Mouse (Mus musculus) kidney, embryonic 15.5 days (tissue): ENCODE measurements around the gene Lmx1a. TPM values are rescaled to one million over a fixed set of nuclear protein-coding genes. Genes with fewer than 3 reads are reported as not detected.

Source experiments
- ATAC-seq: fragments of 200-750 bp; cut with Nextera tagmentation; replicated peaks from 2 replicates; pipeline ENCODE4 v1.8.0; 2017; ENCODE audit warnings: moderate TSS enrichment; ENCODE audit not compliant: low FRiP score
- H3K27ac ChIP-seq: fragments of 300-500 bp; sonication (generic); 2 replicates; pipeline ENCODE4 v1.5.1; 2015; ENCODE audit warnings: mild to moderate bottlenecking, inconsistent platforms
- H3K27me3 ChIP-seq: fragments of 300-500 bp; sonication (generic); 2 replicates; pipeline ENCODE4 v1.6.1; 2015; ENCODE audit warnings: inconsistent platforms
- H3K36me3 ChIP-seq: fragments of 300-500 bp; sonication (generic); 2 replicates; pipeline ENCODE4 v1.6.1; 2015; ENCODE audit warnings: inconsistent platforms
- H3K4me1 ChIP-seq: fragments of 300-500 bp; sonication (generic); 2 replicates; pipeline ENCODE4 v1.6.1; 2015; ENCODE audit warnings: inconsistent platforms
- H3K4me2 ChIP-seq: fragments of 300-500 bp; sonication (generic); 2 replicates; pipeline ENCODE4 v1.6.1; 2015; ENCODE audit warnings: moderate library complexity, mild to moderate bottlenecking, inconsistent platforms
- H3K4me3 ChIP-seq: fragments of 300-500 bp; sonication (generic); replicated peaks from 2 replicates; pipeline ENCODE4 v1.5.1; 2015; ENCODE audit warnings: mild to moderate bottlenecking, inconsistent platforms
- H3K9ac ChIP-seq: fragments of 300-500 bp; sonication (generic); 2 replicates; pipeline ENCODE4 v1.6.1; 2015; ENCODE audit warnings: mild to moderate bottlenecking, inconsistent platforms
- H3K9me3 ChIP-seq: fragments of 300-500 bp; sonication (generic); replicated peaks from 2 replicates; pipeline ENCODE4 v1.6.1; 2016; ENCODE audit warnings: inconsistent platforms
- WGBS: fragments of 180-500 bp; shearing (Covaris S2); methylation state at CpG from one replicate; pipeline ENCODE4 v1.1.7; 2015; ENCODE audit warnings: mixed read lengths; 5-methylcytosine and 5-hydroxymethylcytosine counted together
- polyA plus RNA-seq: library from polyadenylated mRNA; unstranded; fragments of >200 nt; fragmentation: Nextera tagmentation; extraction: Ambion mirVana; gene quantifications from 2 replicates; pipeline ENCODE4 v1.2.1, GENCODE M21; 2015

The Lmx1a gene
- polyA plus RNA-seq, 1 experiment from 2014 or later = 0.17 TPM

DNA sequence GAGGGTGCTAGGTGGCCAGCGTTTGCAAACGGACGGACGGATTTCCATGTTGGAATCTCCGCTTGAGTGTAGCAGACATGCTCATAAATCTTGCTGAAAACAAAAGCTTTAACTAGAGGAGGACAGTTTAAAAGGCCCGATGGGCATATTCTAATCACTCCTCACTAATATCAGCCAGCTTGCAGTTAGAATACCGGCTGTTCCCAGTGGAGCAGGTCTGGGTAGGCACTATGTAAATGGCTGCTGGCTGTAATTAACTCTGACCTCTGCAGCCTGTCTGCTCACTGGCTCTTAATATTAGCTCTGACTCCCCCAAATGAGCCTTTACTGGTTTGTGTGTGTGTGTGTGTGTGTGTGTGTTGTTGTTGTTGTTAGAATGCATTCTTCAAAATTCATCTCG, 69.2 kb downstream of the Lmx1a start:
- H3K4me1 ChIP-seq = peaks cover 39% of the 10 kb centered on the region
- no peak for ATAC-seq
- no peaks in the 10 kb centered on the region for H3K36me3 ChIP-seq
- no peak overlapping the region for H3K9ac ChIP-seq
- no peaks in the 10 kb centered on the region for H3K9me3 ChIP-seq
- H3K27ac ChIP-seq = no peak overlapping the region
- no peak overlapping the region for H3K4me2 ChIP-seq
- H3K4me3 ChIP-seq = no peak overlapping the region
- WGBS = 13% methylated on average over 8 of the region's 8 CpGs
- peaks cover 35% of the 10 kb centered on the region for H3K27me3 ChIP-seq

DNA sequence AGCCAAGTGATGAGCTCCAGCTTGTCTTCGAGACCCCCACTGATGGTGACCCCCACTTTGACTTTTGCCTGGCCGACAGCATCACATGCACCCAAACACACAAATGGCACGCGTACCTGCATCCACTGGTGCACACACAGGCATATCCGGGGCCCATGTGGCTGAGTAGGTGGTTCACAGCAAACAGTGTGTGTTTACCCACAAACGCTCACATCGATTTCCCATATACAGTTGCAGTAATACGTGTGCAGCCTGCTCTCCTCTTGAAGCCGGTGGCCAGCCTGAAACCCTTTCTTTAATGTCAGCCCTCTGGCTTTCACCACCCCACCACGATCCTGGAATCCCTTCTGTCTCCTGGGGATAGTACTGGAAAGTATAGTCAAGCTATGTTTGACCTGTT, 71.3 kb downstream of the Lmx1a start:
- Histone ChIP-seq H3K27ac (no peak overlapping the region), H3K4me1 (peaks cover 28% of the 10 kb centered on the region), H3K9me3 (no peaks in the 10 kb centered on the region), H3K27me3 (peaks cover 40% of the 10 kb centered on the region), H3K4me2 (no peak overlapping the region), H3K4me3 (no peak overlapping the region), H3K9ac (no peak overlapping the region), H3K36me3 (no peaks in the 10 kb centered on the region)
- ATAC-seq = no peak
- 91% methylated on average over 10 of the region's 10 CpGs for WGBS

DNA sequence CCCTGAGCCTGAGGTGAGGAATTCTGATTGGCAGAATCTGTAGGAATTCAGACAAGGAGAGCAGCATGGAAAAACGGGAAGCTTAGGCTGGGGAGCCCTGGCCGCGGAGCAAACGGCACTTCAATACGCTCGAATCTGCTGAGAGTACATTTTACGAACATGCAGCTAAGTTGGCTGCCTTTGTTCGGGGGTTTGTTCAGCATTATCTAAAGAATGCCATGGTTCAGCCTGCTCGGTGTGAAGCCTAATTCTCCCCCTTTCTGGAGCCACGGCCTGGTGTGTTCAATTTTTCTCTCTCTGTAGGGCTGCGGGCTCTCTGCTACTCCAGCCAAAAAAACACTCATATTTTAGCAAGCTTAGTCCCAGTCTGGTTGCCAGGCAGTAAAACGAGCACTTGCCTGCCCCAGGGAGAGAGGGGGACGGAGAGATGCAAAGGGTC, 72.8 kb downstream of the Lmx1a start:
- WGBS = 14% methylated on average over 13 of the region's 13 CpGs
- H3K4me1 ChIP-seq = peaks cover 24% of the 10 kb centered on the region
- H3K9ac ChIP-seq = no peak overlapping the region
- no peaks in the 10 kb centered on the region for H3K36me3 ChIP-seq
- peak overlapping the region; percentile 15 for H3K4me2 ChIP-seq
- no peak overlapping the region for H3K4me3 ChIP-seq
- peaks cover 35% of the 10 kb centered on the region for H3K27me3 ChIP-seq
- no peak overlapping the region for H3K27ac ChIP-seq
- no peak for ATAC-seq
- H3K9me3 ChIP-seq = no peaks in the 10 kb centered on the region

DNA sequence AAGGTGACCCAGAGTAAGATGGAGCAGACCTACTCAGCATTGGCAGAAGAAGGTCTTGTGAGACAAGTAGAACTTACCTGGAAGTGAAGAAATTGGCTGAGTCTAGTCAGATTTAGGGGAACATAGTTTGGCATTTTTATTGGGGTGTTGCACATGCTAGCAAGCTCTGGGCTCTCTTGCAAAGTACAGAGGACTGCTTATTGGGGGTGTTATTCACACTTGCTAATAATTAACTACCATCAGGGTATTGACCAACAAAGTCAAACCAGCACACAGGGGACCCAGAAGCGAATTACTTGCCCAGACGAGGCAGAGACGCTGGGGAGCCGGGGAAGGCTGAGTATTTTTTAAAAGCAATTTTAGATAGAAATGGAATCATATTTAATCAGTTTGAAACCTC, 77.6 kb downstream of the Lmx1a start:
- WGBS = 76% methylated on average over 4 of the region's 4 CpGs
- H3K9me3 ChIP-seq = no peaks in the 10 kb centered on the region
- no peaks in the 10 kb centered on the region for H3K36me3 ChIP-seq
- no peak overlapping the region for H3K4me2 ChIP-seq
- no peak overlapping the region for H3K27ac ChIP-seq
- peaks cover 20% of the 10 kb centered on the region; the same call in 1 of the 2 replicates for H3K27me3 ChIP-seq
- ATAC-seq = no peak
- no peak overlapping the region for H3K9ac ChIP-seq
- peaks cover 7% of the 10 kb centered on the region; the same call in 1 of the 2 replicates for H3K4me1 ChIP-seq
- H3K4me3 ChIP-seq = no peak overlapping the region

DNA sequence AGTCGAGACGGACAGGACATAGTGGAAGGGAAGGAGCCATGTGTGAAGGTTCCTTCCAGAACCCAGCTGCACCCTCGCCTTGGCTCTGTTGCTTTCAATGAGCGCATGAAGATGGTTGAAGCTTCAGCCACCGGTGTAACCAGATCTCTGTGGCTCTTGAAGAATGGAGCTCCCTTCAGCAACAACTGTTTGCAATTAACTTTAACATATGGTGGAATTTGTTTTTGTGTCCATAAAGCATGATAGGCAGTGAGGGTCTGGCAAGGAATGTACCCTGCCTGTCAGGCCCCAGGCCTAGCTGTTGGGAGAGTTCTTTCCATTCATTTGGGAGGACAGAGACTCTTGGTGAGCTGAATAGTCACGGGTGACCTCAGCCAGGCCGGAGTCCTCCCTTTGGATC, 81.4 kb downstream of the Lmx1a start:
- no peak for ATAC-seq
- Histone ChIP-seq H3K36me3 (no peaks in the 10 kb centered on the region), H3K27ac (no peak overlapping the region), H3K4me1 (no peaks in the 10 kb centered on the region), H3K9me3 (no peaks in the 10 kb centered on the region), H3K9ac (no peak overlapping the region), H3K4me3 (no peak overlapping the region), H3K27me3 (no peaks in the 10 kb centered on the region), H3K4me2 (no peak overlapping the region)
- 83% methylated on average over 7 of the region's 7 CpGs for WGBS

DNA sequence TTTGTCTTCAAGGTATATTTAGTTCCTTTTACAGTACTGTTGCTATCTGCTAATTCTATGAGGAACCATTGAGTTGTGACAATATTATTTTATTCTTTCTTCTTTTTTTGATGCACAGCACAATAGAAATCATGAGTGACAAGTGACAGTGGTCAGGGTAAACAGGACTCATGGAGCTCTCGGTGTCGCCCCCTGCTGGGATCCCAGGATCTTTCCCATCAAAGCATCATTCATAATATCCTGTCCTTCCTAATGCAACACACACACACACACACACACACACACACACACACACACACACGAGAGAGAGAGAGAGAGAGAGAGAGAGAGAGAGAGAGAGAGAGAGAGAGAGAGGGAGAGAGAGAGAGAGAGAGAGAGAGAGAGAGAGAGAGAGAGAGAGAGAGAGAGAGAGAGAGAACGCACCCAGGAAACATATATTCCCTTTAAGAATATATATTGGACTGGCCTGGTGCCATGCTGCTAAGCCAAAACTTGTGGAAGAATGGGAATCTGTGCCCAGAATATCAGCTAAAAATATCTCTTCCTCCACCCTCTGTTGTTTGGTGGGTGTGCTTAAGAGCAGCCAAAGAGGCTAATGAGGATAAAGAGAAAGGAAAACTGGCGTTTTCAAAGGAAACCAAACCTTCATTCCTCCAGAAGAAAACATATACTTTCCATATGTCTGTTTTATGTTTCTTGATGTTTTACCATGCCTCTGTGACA, 90.9 kb downstream of the Lmx1a start:
- Histone ChIP-seq H3K9me3 (no peaks in the 10 kb centered on the region), H3K36me3 (no peaks in the 10 kb centered on the region), H3K9ac (no peak overlapping the region), H3K4me2 (no peak overlapping the region), H3K27ac (no peak overlapping the region), H3K27me3 (peaks cover 20% of the 10 kb centered on the region), H3K4me1 (no peaks in the 10 kb centered on the region; the same call in 1 of the 2 replicates), H3K4me3 (no peak overlapping the region)
- no peak for ATAC-seq
- 69% methylated on average over 4 of the region's 5 CpGs for WGBS

DNA sequence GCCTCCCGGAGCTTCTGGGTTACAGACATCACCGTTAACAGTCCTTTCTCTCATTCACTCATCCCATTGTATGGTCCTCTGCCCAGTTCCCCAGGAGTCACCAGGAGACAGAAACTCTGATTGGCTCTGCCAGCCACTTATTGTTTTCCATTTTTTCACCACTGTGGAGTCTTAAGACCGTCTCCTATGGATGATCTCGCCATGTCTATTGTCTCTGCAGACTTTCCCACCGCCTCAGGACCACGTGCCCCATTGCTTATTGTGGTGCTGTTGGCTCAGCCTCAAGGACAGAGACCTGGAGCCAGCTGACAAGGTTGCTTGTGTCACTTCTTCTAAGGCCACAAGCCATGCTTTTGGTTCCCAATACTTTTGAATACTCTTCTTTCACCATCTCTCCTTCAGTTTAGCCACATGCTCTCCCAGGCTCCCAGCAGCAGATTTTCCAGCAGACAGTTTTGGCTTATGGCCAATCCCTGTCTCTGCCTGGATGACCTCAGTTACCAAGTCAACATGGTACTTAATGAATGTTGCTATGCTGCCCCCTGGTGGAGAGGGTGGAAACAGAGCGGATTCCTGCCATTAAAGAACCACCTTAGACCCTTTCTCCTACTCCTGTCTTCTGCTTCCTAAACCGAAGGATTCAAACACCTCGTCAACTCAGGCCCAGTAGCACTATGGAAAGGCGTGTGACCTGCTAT, 92.9 kb downstream of the Lmx1a start:
- WGBS = 64% methylated on average over 10 of the region's 10 CpGs
- Histone ChIP-seq H3K4me3 (no peak overlapping the region), H3K27me3 (peaks cover 30% of the 10 kb centered on the region), H3K9me3 (no peaks in the 10 kb centered on the region), H3K4me1 (no peaks in the 10 kb centered on the region; the same call in 1 of the 2 replicates), H3K4me2 (no peak overlapping the region), H3K36me3 (no peaks in the 10 kb centered on the region), H3K9ac (no peak overlapping the region), H3K27ac (no peak overlapping the region)
- ATAC-seq = peak; percentile 66; the same call in 1 of the 2 replicates

DNA sequence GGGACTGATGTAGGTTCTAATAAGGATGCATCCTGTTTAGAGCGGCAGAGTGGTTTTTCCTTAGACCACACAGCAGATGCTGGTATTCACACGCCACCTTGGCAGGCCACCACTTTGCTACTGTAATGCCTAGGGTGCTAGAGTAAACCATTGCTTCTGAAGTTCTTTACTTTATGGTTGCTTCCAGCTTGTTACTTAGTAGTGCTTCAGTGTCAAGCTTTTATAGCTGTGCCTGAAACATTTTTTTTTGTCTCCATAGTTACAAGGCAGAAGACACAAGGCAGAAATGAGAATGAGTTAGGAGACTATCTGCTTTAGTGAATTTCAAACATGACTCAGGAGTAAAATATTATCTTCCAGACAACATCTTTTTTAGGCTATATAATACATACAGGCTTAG, 95.0 kb downstream of the Lmx1a start:
- H3K27ac ChIP-seq = no peak overlapping the region
- H3K4me2 ChIP-seq = no peak overlapping the region
- H3K4me1 ChIP-seq = peaks cover 3% of the 10 kb centered on the region; the same call in 1 of the 2 replicates
- peaks cover 38% of the 10 kb centered on the region for H3K27me3 ChIP-seq
- WGBS = 82% methylated on average over 2 of the region's 2 CpGs
- no peaks in the 10 kb centered on the region for H3K9me3 ChIP-seq
- H3K9ac ChIP-seq = no peak overlapping the region
- no peak for ATAC-seq
- H3K36me3 ChIP-seq = no peaks in the 10 kb centered on the region
- H3K4me3 ChIP-seq = no peak overlapping the region

DNA sequence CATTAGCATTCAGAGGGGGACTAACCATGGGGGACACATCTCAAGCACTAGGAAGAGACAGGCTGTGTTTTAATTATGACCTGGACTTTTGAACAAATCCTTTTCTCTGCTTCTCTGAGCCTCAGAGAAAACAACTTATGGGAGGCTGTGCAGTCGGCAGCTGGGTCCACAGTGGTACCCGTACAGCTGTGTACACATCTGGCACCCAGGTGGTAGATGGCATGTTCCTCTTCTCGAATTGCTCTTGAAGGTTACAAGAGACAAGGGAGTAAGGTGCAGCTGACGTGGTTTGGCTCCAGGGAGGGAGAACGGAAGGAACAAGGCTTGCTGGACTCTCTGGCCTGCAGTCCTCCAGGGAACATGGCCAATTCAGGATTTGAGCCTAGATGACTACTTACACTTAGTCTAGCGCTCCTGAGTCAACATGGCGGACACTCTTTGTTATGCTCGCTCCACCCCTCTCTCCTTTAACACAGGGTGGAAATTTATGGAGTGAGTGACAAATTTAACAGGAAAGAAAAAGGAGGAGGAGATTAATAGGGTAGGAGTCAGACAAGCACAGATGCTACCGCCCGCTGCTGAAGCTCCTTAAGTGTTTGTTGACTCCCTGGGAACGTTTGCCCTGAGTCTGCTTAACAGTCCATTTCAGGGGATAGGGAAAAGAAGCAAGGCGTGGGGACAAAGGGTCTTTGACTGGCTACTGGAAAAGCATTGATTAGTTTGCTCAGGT, 99.8 kb downstream of the Lmx1a start:
- Histone ChIP-seq H3K27ac (no peak overlapping the region), H3K4me3 (no peak overlapping the region), H3K4me1 (0 out of 2 replicates have a peak, but pooled peaks cover 8% of the 10 kb centered on the region), H3K36me3 (no peaks in the 10 kb centered on the region), H3K4me2 (peak overlapping the region; percentile 12; the same call in 1 of the 2 replicates), H3K27me3 (peaks cover 43% of the 10 kb centered on the region), H3K9me3 (no peaks in the 10 kb centered on the region), H3K9ac (no peak overlapping the region)
- WGBS = 30% methylated on average over 12 of the region's 12 CpGs
- ATAC-seq = peak; percentile 33; the same call in 1 of the 2 replicates

DNA sequence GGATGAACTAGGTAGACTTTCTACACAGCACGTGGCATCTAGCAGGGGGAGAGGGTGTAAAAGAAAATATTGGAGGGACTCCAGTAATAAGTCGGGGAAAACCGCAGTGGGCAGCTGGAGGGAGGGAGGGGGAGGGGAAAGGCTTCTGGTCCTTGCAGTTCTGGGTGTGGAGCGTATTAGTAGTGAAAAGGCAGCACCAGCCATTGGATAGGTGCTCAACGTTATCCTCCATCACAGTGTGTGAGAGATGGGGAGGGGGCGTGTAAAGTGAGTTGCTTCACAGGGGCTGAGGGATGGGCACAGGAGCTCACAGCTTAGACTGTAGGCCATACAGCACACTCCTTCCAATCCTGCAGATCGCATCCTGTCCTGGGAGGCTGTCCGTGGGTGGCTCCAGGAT, 100.4 kb downstream of the Lmx1a start:
- WGBS = 59% methylated on average over 8 of the region's 8 CpGs
- H3K36me3 ChIP-seq = no peaks in the 10 kb centered on the region
- H3K9me3 ChIP-seq = no peaks in the 10 kb centered on the region
- H3K4me1 ChIP-seq = 0 out of 2 replicates have a peak, but pooled peaks cover 8% of the 10 kb centered on the region
- H3K9ac ChIP-seq = no peak overlapping the region
- no peak overlapping the region for H3K4me3 ChIP-seq
- H3K4me2 ChIP-seq = peak overlapping the region; percentile 12; the same call in 1 of the 2 replicates
- no peak for ATAC-seq
- H3K27me3 ChIP-seq = peaks cover 41% of the 10 kb centered on the region
- no peak overlapping the region for H3K27ac ChIP-seq

DNA sequence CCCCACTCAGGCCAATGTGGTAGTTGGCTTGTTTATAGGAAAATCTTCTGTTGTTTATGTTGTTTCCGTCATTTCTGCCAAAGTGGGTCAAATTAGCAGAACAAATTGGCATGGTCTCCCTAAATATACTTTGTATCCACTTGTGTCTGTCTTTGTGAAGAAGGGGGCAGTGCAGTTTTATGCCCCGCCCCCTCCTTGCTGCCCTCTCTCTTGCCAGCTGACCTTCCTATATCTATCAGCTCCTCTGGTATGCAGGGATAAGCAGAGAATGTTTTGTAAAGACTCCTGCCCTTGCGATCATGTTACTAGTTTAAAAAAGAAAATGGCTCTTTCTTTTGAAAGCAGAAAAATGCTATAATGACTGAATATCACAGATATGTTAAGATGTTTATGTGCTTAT, 101.7 kb downstream of the Lmx1a start:
- no peak for ATAC-seq

DNA sequence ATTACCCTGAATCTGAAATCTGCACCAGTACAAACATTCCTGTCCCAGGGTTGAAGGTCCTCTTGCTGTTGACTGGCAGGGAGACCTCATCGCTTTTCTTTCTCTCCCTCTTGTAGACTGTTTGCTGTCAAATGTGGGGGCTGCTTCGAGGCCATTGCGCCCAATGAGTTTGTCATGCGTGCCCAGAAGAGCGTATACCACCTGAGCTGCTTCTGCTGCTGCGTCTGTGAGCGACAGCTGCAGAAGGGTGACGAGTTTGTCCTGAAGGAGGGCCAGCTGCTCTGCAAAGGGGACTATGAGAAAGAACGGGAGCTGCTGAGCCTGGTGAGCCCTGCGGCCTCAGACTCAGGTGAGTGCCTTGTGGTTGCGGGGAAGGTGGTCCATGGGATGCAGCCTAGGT, 102.2 kb downstream of the Lmx1a start:
- Histone ChIP-seq H3K27ac (no peak overlapping the region), H3K9ac (no peak overlapping the region), H3K4me1 (0 out of 2 replicates have a peak, but pooled peaks cover 8% of the 10 kb centered on the region), H3K4me2 (no peak overlapping the region), H3K27me3 (peaks cover 33% of the 10 kb centered on the region), H3K9me3 (no peaks in the 10 kb centered on the region), H3K36me3 (no peaks in the 10 kb centered on the region), H3K4me3 (no peak overlapping the region)
- 70% methylated on average over 11 of the region's 11 CpGs for WGBS
- no peak for ATAC-seq

More for the DNA sequence above, 101.7 kb downstream of the Lmx1a start:
- H3K27me3 ChIP-seq = peaks cover 38% of the 10 kb centered on the region
- WGBS = 76% methylated on average over 3 of the region's 3 CpGs
- no peak overlapping the region for H3K27ac ChIP-seq
- H3K4me1 ChIP-seq = 0 out of 2 replicates have a peak, but pooled peaks cover 8% of the 10 kb centered on the region
- no peaks in the 10 kb centered on the region for H3K9me3 ChIP-seq
- no peak overlapping the region for H3K4me3 ChIP-seq
- H3K9ac ChIP-seq = no peak overlapping the region
- no peak overlapping the region for H3K4me2 ChIP-seq
- H3K36me3 ChIP-seq = no peaks in the 10 kb centered on the region
